Mouse (Mus musculus): ENCODE results near the gene Tmem186. TPM values are rescaled to one million over a fixed set of nuclear protein-coding genes. Genes with fewer than 3 reads are reported as not detected.

Tmem186 gene
- polyA plus RNA-seq, 1 experiment from 2014 or later = 11.1 TPM

GRCm38 (mm10) chr16:8610397-8610796 is 27.1 kb downstream of the Tmem186 start:
- ATAC-seq (ENCODE audit: low FRiP score, low TSS enrichment) (no peak), DNase-seq (ENCODE audit: low spot score) (no peak)
- Histone ChIP-seq H3K9me3 (ENCODE audit: control insufficient read depth, low read length) (no peaks in the 10 kb centered on the region), H3K4me3 (ENCODE audit: low read depth, low read length) (no peak overlapping the region), H3K27me3 (ENCODE audit: control insufficient read depth, insufficient read depth, low read length) (no peaks in the 10 kb centered on the region), H3K36me3 (ENCODE audit: control insufficient read depth, insufficient read depth, low read length) (no peaks in the 10 kb centered on the region), H3K4me1 (replicated peaks; ENCODE audit: control insufficient read depth, insufficient read depth) (no peaks in the 10 kb centered on the region), H3K9ac (ENCODE audit: low read length) (no peak overlapping the region), H3K4me2 (replicated peaks; ENCODE audit: low read depth) (no peak overlapping the region), H3K27ac (replicated peaks) (no peak overlapping the region)
- WGBS = 80% methylated on average over 3 of the region's 3 CpGs
- TF ChIP-seq CTCF (IDR thresholded peaks at IDR 0.05; ENCODE audit: low read depth) = no peak
- TF ChIP-seq EP300 (optimal IDR thresholded peaks at IDR 0.05) = no peak

GRCm38 (mm10) chr16:8603789-8604188 is 33.7 kb downstream of the Tmem186 start:
- Histone ChIP-seq H3K4me1 (replicated peaks; ENCODE audit: control insufficient read depth, insufficient read depth) (no peaks in the 10 kb centered on the region), H3K27ac (replicated peaks) (no peak overlapping the region), H3K4me3 (ENCODE audit: low read depth, low read length) (no peak overlapping the region), H3K27me3 (ENCODE audit: control insufficient read depth, insufficient read depth, low read length) (no peaks in the 10 kb centered on the region), H3K36me3 (ENCODE audit: control insufficient read depth, insufficient read depth, low read length) (no peaks in the 10 kb centered on the region), H3K4me2 (replicated peaks; ENCODE audit: low read depth) (no peak overlapping the region), H3K9ac (ENCODE audit: low read length) (no peak overlapping the region), H3K9me3 (ENCODE audit: control insufficient read depth, low read length) (no peaks in the 10 kb centered on the region)
- TF ChIP-seq CTCF (IDR thresholded peaks at IDR 0.05; ENCODE audit: low read depth) (no peak), EP300 (optimal IDR thresholded peaks at IDR 0.05) (no peak)
- ATAC-seq (ENCODE audit: low FRiP score, low TSS enrichment) (peak; percentile 89), DNase-seq (ENCODE audit: low spot score) (peak; percentile 31)
- whole genome bisulfite sequencing = 67% methylated on average over 3 of the region's 3 CpGs

- ATAC-seq (ENCODE audit: low FRiP score, low TSS enrichment) (no peak), DNase-seq (ENCODE audit: low spot score) (no peak)
- H3K4me1 ChIP-seq (replicated peaks; ENCODE audit: control insufficient read depth, insufficient read depth) = no peaks in the 10 kb centered on the region
- H3K9ac ChIP-seq (ENCODE audit: low read length) = no peak overlapping the region
- H3K4me3 ChIP-seq (ENCODE audit: low read depth, low read length) = no peak overlapping the region
- H3K4me2 ChIP-seq (replicated peaks; ENCODE audit: low read depth) = no peak overlapping the region
- TF ChIP-seq CTCF (IDR thresholded peaks at IDR 0.05; ENCODE audit: low read depth) = no peak
- TF ChIP-seq EP300 (optimal IDR thresholded peaks at IDR 0.05) = no peak
- WGBS = 88% methylated on average over 5 of the region's 5 CpGs
- no peaks in the 10 kb centered on the region for H3K9me3 ChIP-seq (ENCODE audit: control insufficient read depth, low read length)
- no peaks in the 10 kb centered on the region for H3K36me3 ChIP-seq (ENCODE audit: control insufficient read depth, insufficient read depth, low read length)
- H3K27me3 ChIP-seq (ENCODE audit: control insufficient read depth, insufficient read depth, low read length) = no peaks in the 10 kb centered on the region
- H3K27ac ChIP-seq (replicated peaks) = no peak overlapping the region
Measured at GRCm38 (mm10) chr16:8597516-8597915, 40.0 kb downstream of the Tmem186 start.

GRCm38 (mm10) chr16:8596336-8596735 is 41.2 kb downstream of the Tmem186 start:
- Histone ChIP-seq H3K36me3 (ENCODE audit: control insufficient read depth, insufficient read depth, low read length) (no peaks in the 10 kb centered on the region), H3K27me3 (ENCODE audit: control insufficient read depth, insufficient read depth, low read length) (no peaks in the 10 kb centered on the region), H3K27ac (replicated peaks) (no peak overlapping the region), H3K9ac (ENCODE audit: low read length) (no peak overlapping the region), H3K9me3 (ENCODE audit: control insufficient read depth, low read length) (no peaks in the 10 kb centered on the region), H3K4me2 (replicated peaks; ENCODE audit: low read depth) (no peak overlapping the region), H3K4me1 (replicated peaks; ENCODE audit: control insufficient read depth, insufficient read depth) (no peaks in the 10 kb centered on the region), H3K4me3 (ENCODE audit: low read depth, low read length) (no peak overlapping the region)
- TF ChIP-seq CTCF (IDR thresholded peaks at IDR 0.05; ENCODE audit: low read depth) = no peak
- TF ChIP-seq EP300 (optimal IDR thresholded peaks at IDR 0.05) = no peak
- WGBS = 90% methylated on average over 4 of the region's 4 CpGs
- no peak for ATAC-seq (ENCODE audit: low FRiP score, low TSS enrichment)
- DNase-seq (ENCODE audit: low spot score) = no peak

GRCm38 (mm10) chr16:8595411-8595810 is 42.1 kb downstream of the Tmem186 start:
- no peak overlapping the region for H3K27ac ChIP-seq (replicated peaks)
- 44% methylated on average over 4 of the region's 4 CpGs for WGBS
- H3K4me3 ChIP-seq (ENCODE audit: low read depth, low read length) = no peak overlapping the region
- no peaks in the 10 kb centered on the region for H3K27me3 ChIP-seq (ENCODE audit: control insufficient read depth, insufficient read depth, low read length)
- no peak for ATAC-seq (ENCODE audit: low FRiP score, low TSS enrichment)
- no peak for TF ChIP-seq EP300 (optimal IDR thresholded peaks at IDR 0.05)
- TF ChIP-seq CTCF (IDR thresholded peaks at IDR 0.05; ENCODE audit: low read depth) = no peak
- no peaks in the 10 kb centered on the region for H3K36me3 ChIP-seq (ENCODE audit: control insufficient read depth, insufficient read depth, low read length)
- H3K4me1 ChIP-seq (replicated peaks; ENCODE audit: control insufficient read depth, insufficient read depth) = no peaks in the 10 kb centered on the region
- no peak overlapping the region for H3K9ac ChIP-seq (ENCODE audit: low read length)
- H3K9me3 ChIP-seq (ENCODE audit: control insufficient read depth, low read length) = no peaks in the 10 kb centered on the region
- H3K4me2 ChIP-seq (replicated peaks; ENCODE audit: low read depth) = no peak overlapping the region
- DNase-seq (ENCODE audit: low spot score) = no peak

- Histone ChIP-seq H3K4me1 (replicated peaks; ENCODE audit: control insufficient read depth, insufficient read depth) (no peaks in the 10 kb centered on the region), H3K4me2 (replicated peaks; ENCODE audit: low read depth) (no peak overlapping the region), H3K9ac (ENCODE audit: low read length) (no peak overlapping the region), H3K36me3 (ENCODE audit: control insufficient read depth, insufficient read depth, low read length) (no peaks in the 10 kb centered on the region), H3K9me3 (ENCODE audit: control insufficient read depth, low read length) (no peaks in the 10 kb centered on the region), H3K4me3 (ENCODE audit: low read depth, low read length) (no peak overlapping the region), H3K27ac (replicated peaks) (no peak overlapping the region), H3K27me3 (ENCODE audit: control insufficient read depth, insufficient read depth, low read length) (no peaks in the 10 kb centered on the region)
- DNase-seq (ENCODE audit: low spot score) = no peak
- no peak for ATAC-seq (ENCODE audit: low FRiP score, low TSS enrichment)
- 74% methylated on average over 5 of the region's 5 CpGs for WGBS
- TF ChIP-seq EP300 (optimal IDR thresholded peaks at IDR 0.05) (no peak), CTCF (IDR thresholded peaks at IDR 0.05; ENCODE audit: low read depth) (no peak)
Measured at GRCm38 (mm10) chr16:8585056-8585455, 52.5 kb downstream of the Tmem186 start.
